Mouse (Mus musculus): ENCODE data around the gene Tdpoz5. TPM values are rescaled to one million over a fixed set of nuclear protein-coding genes. Genes with fewer than 3 reads are reported as not detected.
"Not testable (repeated sequence)": the region's sequence is repeated elsewhere in the genome, so short reads cannot be mapped to it uniquely, and the experiment has no call there.

Gene Tdpoz5
- not detected in 2 replicates for polyA plus RNA-seq (2014; fragmentation: Nextera tagmentation; extraction: Ambion mirVana)

DNA sequence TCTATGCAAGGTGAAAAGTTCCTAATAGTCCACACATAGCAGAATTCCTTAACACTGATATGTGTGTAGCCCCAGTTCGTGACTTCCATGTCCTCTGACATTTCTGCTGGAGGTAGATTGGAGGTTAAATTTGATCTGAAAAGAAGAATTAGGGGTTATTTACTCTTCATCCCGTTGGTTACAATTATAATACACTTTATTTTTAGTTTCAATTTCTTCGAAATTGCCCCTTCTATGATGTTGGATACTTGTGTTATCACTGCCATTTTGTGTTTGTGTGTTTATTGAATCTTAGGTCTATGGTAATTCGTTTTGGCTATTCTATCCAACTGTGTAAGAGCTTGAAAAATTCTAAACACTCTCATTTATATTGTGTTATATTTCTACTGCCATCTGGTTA is at the start of gene Tdpoz5:
Gene Tdpoz5 (minus strand): TSS at position 101 of the 400 bp plus-strand sequence.
- H3K4me2 ChIP-seq (ENCODE audit: low read length); ATAC-seq (ENCODE audit: low FRiP score, low TSS enrichment); H3K36me3 ChIP-seq (ENCODE audit: control insufficient read depth, insufficient read depth, low read length); H3K27me3 ChIP-seq (ENCODE audit: control insufficient read depth, insufficient read depth, low read length); DNase-seq; H3K27ac ChIP-seq (replicated peaks; ENCODE audit: low read depth, low read length); H3K4me3 ChIP-seq (replicated peaks; ENCODE audit: low read depth, low read length); H3K9me3 ChIP-seq (ENCODE audit: control insufficient read depth, low read length); H3K4me1 ChIP-seq (ENCODE audit: control insufficient read depth, insufficient read depth, low read length); H3K9ac ChIP-seq (replicated peaks; ENCODE audit: low read length): not testable (repeated sequence)
- WGBS, result 87% methylated on average over 2 of the region's 4 CpGs

DNA sequence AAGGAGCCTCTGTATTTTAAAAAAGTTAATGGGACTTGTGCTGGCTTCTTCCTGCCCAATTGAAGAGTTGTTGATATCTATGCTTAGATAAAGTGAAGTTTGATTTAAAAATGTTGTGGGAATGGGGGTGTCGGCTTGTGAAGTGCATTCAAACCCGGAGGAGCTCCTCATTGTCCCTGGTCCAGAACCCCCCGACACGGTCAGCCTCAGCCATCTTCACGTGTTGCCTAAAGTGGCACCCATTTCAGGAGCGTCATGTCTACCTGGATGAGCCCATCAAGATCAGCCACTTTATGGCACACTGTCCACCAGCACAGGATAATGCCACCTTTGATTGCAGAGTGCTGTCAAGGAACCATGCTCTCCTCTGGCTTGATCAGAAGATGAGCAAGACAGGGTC is 7.8 kb upstream of the Tdpoz5 start:
- H3K9ac ChIP-seq (replicated peaks; ENCODE audit: low read length); H3K4me1 ChIP-seq (ENCODE audit: control insufficient read depth, insufficient read depth, low read length); H3K36me3 ChIP-seq (ENCODE audit: control insufficient read depth, insufficient read depth, low read length); H3K27me3 ChIP-seq (ENCODE audit: control insufficient read depth, insufficient read depth, low read length); ATAC-seq (ENCODE audit: low FRiP score, low TSS enrichment); H3K27ac ChIP-seq (replicated peaks; ENCODE audit: low read depth, low read length); H3K9me3 ChIP-seq (ENCODE audit: control insufficient read depth, low read length); H3K4me3 ChIP-seq (replicated peaks; ENCODE audit: low read depth, low read length); H3K4me2 ChIP-seq (ENCODE audit: low read length); DNase-seq: not testable (repeated sequence)
- WGBS, result 93% methylated on average over 6 of the region's 6 CpGs

DNA sequence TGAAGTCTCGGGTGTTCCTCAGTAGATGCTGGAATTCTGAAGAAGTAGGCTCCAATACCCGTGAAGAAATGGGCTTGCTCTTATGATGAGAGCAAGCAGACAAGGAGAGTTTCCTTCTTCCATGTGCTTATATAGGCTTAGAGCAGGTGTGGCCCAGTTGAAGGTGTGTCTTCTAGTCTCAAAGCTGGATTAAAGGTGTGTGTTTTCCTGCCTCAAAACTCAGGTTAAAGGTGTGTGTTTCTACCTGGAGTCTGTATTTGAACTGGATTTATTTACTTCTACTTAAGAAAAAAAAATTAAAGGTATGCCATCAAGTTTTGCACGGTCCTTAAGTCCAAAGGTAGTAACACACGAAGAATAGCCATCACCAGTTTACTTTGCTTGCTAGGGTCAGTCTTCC is 17.7 kb downstream of the Tdpoz5 start, which contains the start of gene Gm9117:
Gene Gm9117 (minus strand): TSS at position 101 of the 400 bp plus-strand sequence.
- not testable (repeated sequence) for H3K27me3 ChIP-seq (ENCODE audit: control insufficient read depth, insufficient read depth, low read length); H3K27ac ChIP-seq (replicated peaks; ENCODE audit: low read depth, low read length); H3K4me2 ChIP-seq (ENCODE audit: low read length); DNase-seq; H3K4me1 ChIP-seq (ENCODE audit: control insufficient read depth, insufficient read depth, low read length); H3K4me3 ChIP-seq (replicated peaks; ENCODE audit: low read depth, low read length); H3K9me3 ChIP-seq (ENCODE audit: control insufficient read depth, low read length); ATAC-seq (ENCODE audit: low FRiP score, low TSS enrichment); H3K9ac ChIP-seq (replicated peaks; ENCODE audit: low read length); H3K36me3 ChIP-seq (ENCODE audit: control insufficient read depth, insufficient read depth, low read length)
- WGBS, result 92% methylated on average over 3 of the region's 4 CpGs

DNA sequence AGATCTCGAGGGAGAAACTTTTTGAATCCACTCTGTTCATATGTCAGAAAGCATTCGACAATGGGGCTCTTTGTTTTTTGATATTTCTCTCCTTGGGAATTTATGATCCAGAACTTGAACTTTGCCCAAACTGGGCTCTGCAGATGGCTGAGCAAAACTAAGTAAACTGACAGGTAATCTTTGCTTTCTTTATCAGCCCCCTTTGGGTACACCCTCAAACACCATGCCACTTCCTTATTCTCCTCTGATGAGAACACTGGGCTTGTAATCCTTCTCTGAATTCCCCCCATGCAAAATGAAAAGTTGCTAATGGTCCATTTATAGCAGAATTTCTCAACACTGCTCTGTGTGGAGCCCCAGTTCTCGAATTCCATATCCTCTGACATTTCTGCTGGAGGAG is 22.7 kb downstream of the Tdpoz5 start:
- not testable (repeated sequence) for H3K27ac ChIP-seq (replicated peaks; ENCODE audit: low read depth, low read length); H3K4me3 ChIP-seq (replicated peaks; ENCODE audit: low read depth, low read length); ATAC-seq (ENCODE audit: low FRiP score, low TSS enrichment); H3K4me1 ChIP-seq (ENCODE audit: control insufficient read depth, insufficient read depth, low read length); H3K36me3 ChIP-seq (ENCODE audit: control insufficient read depth, insufficient read depth, low read length); H3K4me2 ChIP-seq (ENCODE audit: low read length); H3K9me3 ChIP-seq (ENCODE audit: control insufficient read depth, low read length); DNase-seq; H3K9ac ChIP-seq (replicated peaks; ENCODE audit: low read length); H3K27me3 ChIP-seq (ENCODE audit: control insufficient read depth, insufficient read depth, low read length)
- no CpG with 5 or more reads among the region's 3 CpGs for WGBS

Other genes with a start within 250 kb of the Tdpoz5 start
- gene Gm5773, start 188.3 kb downstream of the Tdpoz5 start, polyA plus RNA-seq (2014; fragmentation: Nextera tagmentation; extraction: Ambion mirVana), result not detected in 2 replicates
- not detected in 2 replicates for gene Tdpoz4, start 164.9 kb downstream of the Tdpoz5 start, polyA plus RNA-seq (2014; fragmentation: Nextera tagmentation; extraction: Ambion mirVana)
- not detected in 2 replicates for gene Tdpoz3, start 135.3 kb downstream of the Tdpoz5 start, polyA plus RNA-seq (2014; fragmentation: Nextera tagmentation; extraction: Ambion mirVana)
- gene Gm9117, start 17.8 kb downstream of the Tdpoz5 start, polyA plus RNA-seq (2014; fragmentation: Nextera tagmentation; extraction: Ambion mirVana), result not detected in 2 replicates
- not detected in 2 replicates for gene Gm9125, start 93.6 kb upstream of the Tdpoz5 start, polyA plus RNA-seq (2014; fragmentation: Nextera tagmentation; extraction: Ambion mirVana)
- not detected in 2 replicates for gene Gm10697, start 111.3 kb upstream of the Tdpoz5 start, polyA plus RNA-seq (2014; fragmentation: Nextera tagmentation; extraction: Ambion mirVana)
- not detected in 2 replicates for gene Gm10696, start 216.9 kb upstream of the Tdpoz5 start, polyA plus RNA-seq (2014; fragmentation: Nextera tagmentation; extraction: Ambion mirVana)
- gene Gm5286, start 235.4 kb upstream of the Tdpoz5 start, polyA plus RNA-seq (2014; fragmentation: Nextera tagmentation; extraction: Ambion mirVana), result not detected in 2 replicates

Data from midbrain, embryonic 14.5 days (tissue).